Mouse (Mus musculus) myocyte (in vitro differentiated cells): ENCODE results near the gene Gsg1l. TPM values are rescaled to one million over a fixed set of nuclear protein-coding genes. Genes with fewer than 3 reads are reported as not detected.

Experiments
- H3K27me3 ChIP-seq: one replicate; pipeline ENCODE4 v1.6.1; 2011; ENCODE audit not compliant: control insufficient read depth, insufficient read depth, insufficient read length
- H3K36me3 ChIP-seq: one replicate; pipeline ENCODE4 v1.6.1; 2011; ENCODE audit not compliant: control insufficient read depth, insufficient read depth
- H3K4me2 ChIP-seq: one replicate; pipeline ENCODE4 v1.6.1; 2011; ENCODE audit warnings: low read depth, control low read depth
- H3K4me3 ChIP-seq: one replicate; pipeline ENCODE4 v1.5.1; 2011; ENCODE audit warnings: mild to moderate bottlenecking, control low read depth, moderate library complexity
- H3K79me2 ChIP-seq: one replicate; pipeline ENCODE4 v1.6.1; 2011; ENCODE audit not compliant: control insufficient read depth, insufficient read depth
- H3ac ChIP-seq: one replicate; pipeline ENCODE4 v1.6.1; 2011; ENCODE audit not compliant: control insufficient read depth, insufficient read length
- CEBPB ChIP-seq: IDR thresholded peaks from 2 replicates; pipeline ENCODE4 v1.6.1; 2011; ENCODE audit warnings: mild to moderate bottlenecking, moderate library complexity; ENCODE audit not compliant: poor library complexity, insufficient read depth, severe bottlenecking
- E2F4 ChIP-seq: IDR thresholded peaks from one replicate; pipeline ENCODE4 v1.6.1; 2011; ENCODE audit warnings: mild to moderate bottlenecking, control low read depth, moderate library complexity; ENCODE audit not compliant: insufficient read depth
- MAX ChIP-seq: IDR thresholded peaks from one replicate; pipeline ENCODE4 v1.6.1; 2011; ENCODE audit warnings: low read depth, mild to moderate bottlenecking, control low read depth
- MYOD1 ChIP-seq, 3 experiments: IDR thresholded peaks; one replicate each; pipeline ENCODE4 v1.6.1; 2011; ENCODE audit warnings: control low read depth in 2 of 3, low read depth in 2 of 3, mild to moderate bottlenecking in 2 of 3, moderate library complexity in 1 of 3; ENCODE audit not compliant: insufficient read length in 2 of 3, control insufficient read depth in 1 of 3
- MYOG ChIP-seq, 3 experiments: IDR thresholded peaks; one replicate each; pipeline ENCODE4 v1.6.1; 2011; ENCODE audit warnings: control low read depth in 2 of 3, low read depth in 2 of 3, mild to moderate bottlenecking in 2 of 3; ENCODE audit not compliant: insufficient read length in 2 of 3, control insufficient read depth in 1 of 3, insufficient read depth in 1 of 3
- POLR2A ChIP-seq: IDR thresholded peaks from one replicate; pipeline ENCODE4 v1.6.1; 2011; ENCODE audit warnings: low read depth, mild to moderate bottlenecking, control low read depth, moderate library complexity; ENCODE audit not compliant: insufficient read length
- POLR2AphosphoS2 ChIP-seq: IDR thresholded peaks from one replicate; pipeline ENCODE4 v1.6.1; 2011; ENCODE audit warnings: low read depth, control low read depth; ENCODE audit not compliant: insufficient read length
- REST ChIP-seq: IDR thresholded peaks from one replicate; pipeline ENCODE4 v1.6.1; 2011; ENCODE audit warnings: mild to moderate bottlenecking, control low read depth, moderate library complexity; ENCODE audit not compliant: insufficient read depth, insufficient read length
- SRF ChIP-seq: IDR thresholded peaks from one replicate; pipeline ENCODE4 v1.6.1; 2011; ENCODE audit warnings: low read depth; ENCODE audit not compliant: control insufficient read depth, insufficient read length
- TCF12 ChIP-seq: IDR thresholded peaks from one replicate; pipeline ENCODE4 v1.6.1; 2011; ENCODE audit warnings: mild to moderate bottlenecking, control low read depth; ENCODE audit not compliant: poor library complexity, insufficient read depth, severe bottlenecking
- TCF3 ChIP-seq: IDR thresholded peaks from one replicate; pipeline ENCODE4 v1.6.1; 2011; ENCODE audit warnings: low read depth, control low read depth; ENCODE audit not compliant: insufficient read length
- USF1 ChIP-seq: IDR thresholded peaks from one replicate; pipeline ENCODE4 v1.6.1; 2011; ENCODE audit warnings: low read depth, mild to moderate bottlenecking, control low read depth, moderate library complexity
- polyA plus RNA-seq: library from polyadenylated mRNA; unstranded; fragments of >200 nt; fragmentation: generic; extraction: Trizol; gene quantifications from one replicate; pipeline ENCODE4 v1.2.1, GENCODE M21; 2012; ENCODE audit warnings: missing spikeins

The Gsg1l gene
- polyA plus RNA-seq, 1 experiment, result not detected

- Histone ChIP-seq H3K36me3 (no peaks in the 10 kb centered on the region), H3K79me2 (no peaks in the 10 kb centered on the region), H3K27me3 (peaks cover 26% of the 10 kb centered on the region), H3ac (no peak overlapping the region), H3K4me2 (no peak overlapping the region), H3K4me3 (no peak overlapping the region)
- TF ChIP-seq POLR2A (no peak), SRF (no peak)
Measured at GRCm38 (mm10) chr7:126045077-126045476, 37.1 kb downstream of the Gsg1l start.

GRCm38 (mm10) chr7:126042306-126042705 is 39.9 kb downstream of the Gsg1l start:
- H3K27me3 ChIP-seq, result peaks cover 36% of the 10 kb centered on the region
- H3ac ChIP-seq, result no peak overlapping the region
- no peaks in the 10 kb centered on the region for H3K36me3 ChIP-seq
- H3K79me2 ChIP-seq, result no peaks in the 10 kb centered on the region
- no peak overlapping the region for H3K4me3 ChIP-seq
- H3K4me2 ChIP-seq, result no peak overlapping the region
- TF ChIP-seq POLR2A (no peak), TCF12 (no peak), USF1 (no peak), MYOG (IDR thresholded peaks at IDR 0.05; ENCODE audit: control insufficient read depth in 1 of 3, insufficient read depth in 1 of 3, insufficient read length in 2 of 3, low read depth in 2 of 3) (no peak), CEBPB (no peak), REST (no peak), POLR2AphosphoS2 (no peak), MYOD1 (IDR thresholded peaks at IDR 0.05; ENCODE audit: control insufficient read depth in 1 of 3, insufficient read length in 2 of 3, low read depth in 2 of 3) (no peak), E2F4 (no peak), SRF (no peak), MAX (no peak), TCF3 (no peak)

- Histone ChIP-seq H3K79me2 (no peaks in the 10 kb centered on the region), H3K36me3 (no peaks in the 10 kb centered on the region), H3ac (no peak overlapping the region), H3K27me3 (peaks cover 36% of the 10 kb centered on the region), H3K4me2 (no peak overlapping the region), H3K4me3 (no peak overlapping the region)
- TF ChIP-seq POLR2AphosphoS2, result no peak
- no peak for TF ChIP-seq REST
- TF ChIP-seq MYOD1 (IDR thresholded peaks at IDR 0.05; ENCODE audit: control insufficient read depth in 1 of 3, insufficient read length in 2 of 3, low read depth in 2 of 3), result no peak
- TF ChIP-seq USF1, result no peak
- TF ChIP-seq POLR2A, result no peak
- TF ChIP-seq SRF, result no peak
- TF ChIP-seq MYOG (IDR thresholded peaks at IDR 0.05; ENCODE audit: control insufficient read depth in 1 of 3, insufficient read depth in 1 of 3, insufficient read length in 2 of 3, low read depth in 2 of 3), result no peak
- TF ChIP-seq TCF12, result no peak
- no peak for TF ChIP-seq TCF3
- TF ChIP-seq CEBPB, result no peak
- no peak for TF ChIP-seq MAX
Measured at GRCm38 (mm10) chr7:126040794-126041526, 41.3 kb downstream of the Gsg1l start.

- no peaks in the 10 kb centered on the region for H3K36me3 ChIP-seq
- H3K4me3 ChIP-seq, result no peak overlapping the region
- TF ChIP-seq MAX (no peak), TCF3 (no peak), POLR2AphosphoS2 (no peak), E2F4 (no peak), TCF12 (no peak), MYOD1 (IDR thresholded peaks at IDR 0.05; ENCODE audit: control insufficient read depth in 1 of 3, insufficient read length in 2 of 3, low read depth in 2 of 3) (no peak), USF1 (no peak), REST (no peak), SRF (no peak), CEBPB (no peak), POLR2A (no peak), MYOG (IDR thresholded peaks at IDR 0.05; ENCODE audit: control insufficient read depth in 1 of 3, insufficient read depth in 1 of 3, insufficient read length in 2 of 3, low read depth in 2 of 3) (no peak)
- no peak overlapping the region for H3ac ChIP-seq
- no peaks in the 10 kb centered on the region for H3K79me2 ChIP-seq
- no peak overlapping the region for H3K4me2 ChIP-seq
- H3K27me3 ChIP-seq, result peaks cover 36% of the 10 kb centered on the region
Measured at GRCm38 (mm10) chr7:126039847-126040246, 42.4 kb downstream of the Gsg1l start.

DNA sequence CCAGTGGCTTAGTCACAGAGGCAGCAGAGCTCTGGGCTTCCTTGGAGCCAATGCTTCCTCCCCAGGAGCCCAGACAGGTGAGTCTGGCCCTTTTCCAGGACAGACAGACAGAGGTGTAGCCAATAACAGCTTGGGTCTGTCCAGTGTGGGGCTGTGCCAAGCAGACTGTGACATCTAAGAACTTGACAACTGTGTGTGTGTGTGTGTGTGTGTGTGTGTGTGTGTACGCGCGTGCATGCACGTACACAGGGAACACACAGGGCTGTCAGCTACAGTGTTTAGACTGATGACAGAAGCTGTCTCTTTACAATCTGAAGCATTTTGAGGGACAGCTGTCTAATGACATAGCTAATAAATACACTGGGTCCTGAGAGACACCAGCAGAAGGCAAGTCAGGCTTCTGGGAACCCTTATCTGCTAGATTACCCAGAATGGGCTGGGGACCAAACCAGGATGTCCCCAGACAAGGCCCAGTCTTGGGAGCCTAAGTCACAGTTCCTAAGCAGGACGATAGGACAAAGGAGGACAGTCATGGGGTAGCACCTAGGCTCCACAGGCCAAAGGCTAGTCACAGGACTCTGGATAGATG is 42.9 kb downstream of the Gsg1l start:
- Histone ChIP-seq H3K27me3 (peaks cover 41% of the 10 kb centered on the region), H3ac (no peak overlapping the region), H3K36me3 (no peaks in the 10 kb centered on the region), H3K79me2 (no peaks in the 10 kb centered on the region), H3K4me2 (no peak overlapping the region), H3K4me3 (no peak overlapping the region)
- TF ChIP-seq MYOG (IDR thresholded peaks at IDR 0.05; ENCODE audit: control insufficient read depth in 1 of 3, insufficient read depth in 1 of 3, insufficient read length in 2 of 3, low read depth in 2 of 3) (no peak), REST (no peak)
